Mouse (Mus musculus) cortical plate, adult 2 months (tissue): ENCODE data around the gene Xylt1. TPM values are rescaled to one million over a fixed set of nuclear protein-coding genes. Genes with fewer than 3 reads are reported as not detected.

Source experiments
- H3K27ac ChIP-seq: fragments of 200-500 bp; 2 replicates; pipeline ENCODE4 v1.5.1; 2012; ENCODE audit warnings: low read length, control low read depth, inconsistent platforms; ENCODE audit not compliant: insufficient read depth
- H3K4me1 ChIP-seq: fragments of 200-500 bp; 2 replicates; pipeline ENCODE4 v1.6.1; 2011; ENCODE audit warnings: low read length; ENCODE audit not compliant: control insufficient read depth, insufficient read depth
- H3K4me3 ChIP-seq: fragments of 200-500 bp; 2 replicates; pipeline ENCODE4 v1.5.1; 2011; ENCODE audit warnings: mild to moderate bottlenecking, low read length, control low read depth; ENCODE audit not compliant: insufficient read depth
- CTCF ChIP-seq: fragments of 200-500 bp; IDR thresholded peaks from 2 replicates; pipeline ENCODE4 v1.5.1; 2011; ENCODE audit warnings: mild to moderate bottlenecking, control low read depth, low read length; ENCODE audit not compliant: insufficient read depth; ENCODE audit errors: extremely low read depth
- POLR2A ChIP-seq: fragments of 200-500 bp; IDR thresholded peaks from 2 replicates; pipeline ENCODE4 v1.6.1; 2011; ENCODE audit warnings: mild to moderate bottlenecking, low read length, control low read depth; ENCODE audit not compliant: insufficient read depth; ENCODE audit errors: extremely low read depth
- polyA plus RNA-seq: library from polyadenylated mRNA; depleted of rRNA; stranded (reverse); fragments of >200 nt; gene quantifications from 2 replicates; pipeline ENCODE4 v1.2.3, GENCODE M21; 2012

The Xylt1 gene
- polyA plus RNA-seq, 1 experiment, result 18.4 TPM

DNA sequence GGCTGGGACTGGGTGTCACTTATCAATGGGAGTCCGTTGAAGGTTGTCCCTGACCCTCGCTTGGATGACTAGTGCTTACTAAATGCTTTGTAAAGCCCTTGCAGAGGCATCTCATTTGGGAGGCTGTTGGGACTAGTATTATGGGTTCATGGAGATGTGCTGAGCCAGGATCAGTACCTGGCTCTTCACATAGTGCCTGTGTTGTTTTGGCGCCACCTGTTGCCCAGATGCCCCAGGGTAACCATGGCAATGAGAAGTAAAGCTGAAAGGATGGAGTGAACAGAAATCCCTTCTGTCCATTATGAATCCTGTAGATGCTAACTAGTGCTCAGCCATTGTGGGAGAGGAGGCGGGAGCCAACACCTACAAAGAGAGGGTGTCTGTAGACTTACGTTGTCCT is 249.9 kb downstream of the Xylt1 start:
- TF ChIP-seq CTCF (peak; percentile 44), POLR2A (no peak)
- Histone ChIP-seq H3K4me3 (no peak overlapping the region), H3K27ac (no peak overlapping the region), H3K4me1 (no peaks in the 10 kb centered on the region; the same call in 1 of the 2 replicates)

DNA sequence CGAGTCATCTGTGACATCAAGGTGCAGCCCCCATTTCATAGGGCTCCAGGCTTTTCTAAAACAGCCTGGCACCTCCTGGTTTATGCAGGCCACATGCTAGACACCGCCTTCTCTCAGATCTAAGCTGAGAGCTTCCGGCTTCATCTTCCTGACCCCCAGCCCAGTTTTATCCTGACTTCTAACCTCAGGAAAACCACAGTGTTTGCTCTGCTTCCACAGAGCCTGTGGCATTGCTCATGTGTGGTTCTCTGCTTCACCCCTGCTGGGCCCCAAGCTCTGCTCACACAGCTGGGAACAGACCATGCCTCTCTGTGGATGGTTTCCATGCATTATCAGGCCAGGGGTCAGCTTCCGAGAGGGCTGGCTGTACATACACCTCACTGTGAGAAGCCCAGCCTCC is 254.8 kb downstream of the Xylt1 start:
- Histone ChIP-seq H3K27ac (no peak overlapping the region), H3K4me3 (no peak overlapping the region), H3K4me1 (no peaks in the 10 kb centered on the region; the same call in 1 of the 2 replicates)
- no peak for TF ChIP-seq CTCF
- no peak for TF ChIP-seq POLR2A

DNA sequence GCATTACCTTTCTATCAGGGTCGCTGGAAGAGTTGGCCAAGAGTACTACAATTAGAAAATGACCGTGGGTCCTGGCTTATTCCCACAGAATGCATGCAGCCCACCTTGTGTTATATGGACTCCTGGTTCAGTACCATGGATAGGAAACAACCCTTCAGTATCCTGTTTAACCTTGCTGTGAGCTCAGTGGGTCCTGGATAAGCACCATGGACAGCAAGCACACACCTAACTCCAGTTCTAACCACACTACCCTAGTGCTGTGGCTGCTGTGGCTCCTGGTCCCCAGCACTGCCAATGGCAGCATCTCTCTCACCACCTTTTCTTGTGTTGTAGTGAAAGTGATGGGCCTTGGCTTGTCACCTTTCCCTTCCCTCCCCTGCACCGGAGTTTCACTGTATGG is 255.9 kb downstream of the Xylt1 start:
- H3K4me1 ChIP-seq, result peaks cover 2% of the 10 kb centered on the region; the same call in 1 of the 2 replicates
- no peak overlapping the region for H3K27ac ChIP-seq
- no peak for TF ChIP-seq CTCF
- no peak for TF ChIP-seq POLR2A
- no peak overlapping the region for H3K4me3 ChIP-seq

DNA sequence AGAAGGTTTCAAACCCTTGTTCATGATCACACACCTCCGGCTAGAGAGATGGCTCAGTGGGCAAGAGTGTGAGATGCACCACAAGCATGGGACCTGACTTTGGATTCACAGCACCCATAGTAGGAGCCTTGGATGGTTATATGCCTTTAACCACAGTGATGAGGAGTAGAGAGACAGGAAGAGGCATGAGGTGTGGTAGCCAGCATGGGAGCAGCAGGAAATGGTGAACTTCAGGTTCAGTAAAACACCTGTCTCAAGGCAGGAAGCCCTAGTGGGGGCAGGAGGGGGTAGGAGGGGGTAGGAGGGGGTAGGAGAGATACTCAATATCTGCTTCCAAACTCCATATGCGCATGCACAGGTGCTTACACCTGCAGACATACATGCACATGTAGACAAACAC is 257.2 kb downstream of the Xylt1 start:
- TF ChIP-seq CTCF (no peak), POLR2A (no peak)
- H3K4me1 ChIP-seq, result peaks cover 2% of the 10 kb centered on the region; the same call in 1 of the 2 replicates
- no peak overlapping the region for H3K27ac ChIP-seq
- H3K4me3 ChIP-seq, result no peak overlapping the region

DNA sequence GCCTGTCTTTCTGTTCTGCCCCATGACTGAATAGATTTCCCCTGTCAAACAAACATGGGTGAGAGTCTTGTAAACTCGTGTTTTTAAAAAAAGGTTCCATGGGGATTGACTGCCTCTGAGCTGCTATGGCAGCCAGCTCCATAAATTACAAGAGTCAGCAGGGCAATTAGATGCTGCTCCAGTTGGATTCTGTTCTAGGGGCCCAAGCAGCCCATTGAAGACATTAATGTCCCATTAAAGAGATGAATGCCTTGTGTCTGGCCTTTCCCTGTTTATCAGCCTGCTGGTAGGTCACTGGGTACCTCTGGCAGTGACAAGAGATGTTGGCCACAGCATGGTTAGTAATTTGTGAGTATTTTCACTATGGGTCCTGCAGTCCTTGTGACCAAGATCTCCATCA is 271.9 kb downstream of the Xylt1 start:
- TF ChIP-seq CTCF (no peak), POLR2A (no peak)
- Histone ChIP-seq H3K4me3 (no peak overlapping the region), H3K4me1 (peaks cover 7% of the 10 kb centered on the region), H3K27ac (no peak overlapping the region)

DNA sequence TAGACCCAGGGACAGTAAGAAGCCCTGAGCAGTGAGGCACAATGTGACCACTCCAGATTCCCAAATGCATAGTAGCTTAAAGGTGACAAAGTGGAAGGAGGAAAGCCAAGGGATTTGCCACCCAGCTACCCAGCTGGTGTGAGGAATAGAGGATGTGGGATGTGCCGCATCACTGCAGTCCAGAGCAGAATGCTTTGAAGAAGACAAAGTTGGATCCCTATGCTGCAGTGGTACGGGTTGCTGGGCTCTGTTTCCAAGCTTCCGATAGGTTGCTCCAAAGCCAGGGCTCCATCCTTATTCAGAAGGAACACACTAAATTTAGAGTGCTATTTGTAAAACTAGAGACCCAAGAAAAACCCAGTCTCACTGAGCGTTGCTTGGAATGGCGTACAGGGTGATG is 275.0 kb downstream of the Xylt1 start:
- Histone ChIP-seq H3K4me3 (no peak overlapping the region), H3K27ac (0 out of 2 replicates have a peak overlapping the region, but pooled peaks have one; percentile 8)
- TF ChIP-seq CTCF (no peak), POLR2A (no peak)

DNA sequence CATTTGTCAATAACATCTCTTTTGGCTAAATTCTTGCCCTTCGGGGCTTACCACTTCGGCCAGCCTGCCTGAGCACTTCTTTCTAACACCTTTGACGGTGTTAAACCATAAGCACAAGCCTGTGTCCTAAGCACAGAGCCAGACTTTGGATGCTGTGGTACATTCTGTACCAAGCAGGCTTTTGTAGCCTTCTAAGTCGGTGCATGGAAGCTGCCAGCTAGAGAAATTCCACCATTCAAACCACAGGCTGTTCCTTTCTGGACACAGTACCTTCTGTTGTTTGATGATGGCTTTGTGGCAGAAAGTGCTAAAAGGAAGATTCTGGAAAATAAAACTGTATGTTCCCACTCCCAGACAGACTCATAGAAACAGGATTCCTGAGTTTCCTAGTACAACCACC is 277.4 kb downstream of the Xylt1 start:
- H3K4me3 ChIP-seq, result no peak overlapping the region
- H3K27ac ChIP-seq, result no peak overlapping the region; the same call in 1 of the 2 replicates
- no peak for TF ChIP-seq POLR2A
- no peak for TF ChIP-seq CTCF
- peaks cover 12% of the 10 kb centered on the region for H3K4me1 ChIP-seq

More for the DNA sequence above, 275.0 kb downstream of the Xylt1 start:
- peaks cover 12% of the 10 kb centered on the region for H3K4me1 ChIP-seq

DNA sequence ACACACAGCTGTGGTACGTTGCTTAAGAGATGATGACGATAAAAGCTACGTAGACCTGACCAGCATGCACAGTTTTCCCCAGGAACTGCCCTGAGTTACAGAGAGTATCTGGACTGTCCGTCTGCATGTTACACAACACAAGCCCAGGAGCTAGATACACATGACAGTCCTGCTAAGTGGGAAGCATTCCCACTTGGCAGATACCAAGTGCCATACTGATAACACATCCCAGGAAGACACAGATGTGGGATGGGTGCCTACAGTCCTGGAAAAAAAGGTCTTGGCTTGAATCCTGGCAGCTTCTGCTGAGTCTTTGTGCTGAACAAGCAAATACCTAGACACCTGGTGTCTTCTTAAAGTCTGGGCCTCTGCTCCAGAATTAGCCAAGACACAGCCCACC is 278.0 kb downstream of the Xylt1 start:
- TF ChIP-seq POLR2A (no peak), CTCF (no peak)
- Histone ChIP-seq H3K4me3 (no peak overlapping the region), H3K4me1 (peaks cover 12% of the 10 kb centered on the region), H3K27ac (peak overlapping the region; percentile 40; the same call in 1 of the 2 replicates)

DNA sequence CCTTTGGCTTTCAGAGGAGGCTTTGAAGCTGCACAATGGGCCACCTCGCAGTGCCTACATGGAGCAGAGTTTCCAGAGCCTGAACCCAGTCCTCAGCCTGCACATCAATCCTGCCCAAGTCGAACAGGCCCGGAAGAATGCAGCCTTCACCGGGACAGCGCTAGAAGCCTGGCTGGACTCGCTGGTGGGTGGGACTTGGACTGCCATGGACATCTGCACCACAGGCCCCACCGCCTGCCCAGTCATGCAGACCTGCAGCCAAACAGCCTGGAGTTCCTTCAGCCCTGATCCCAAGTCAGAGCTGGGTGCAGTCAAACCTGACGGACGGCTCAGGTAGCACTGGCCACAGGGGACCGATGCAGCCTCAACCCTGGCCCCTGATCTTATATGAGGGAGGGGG is 286.5 kb downstream of the Xylt1 start:
- Histone ChIP-seq H3K4me1 (peaks cover 4% of the 10 kb centered on the region), H3K4me3 (no peak overlapping the region), H3K27ac (no peak overlapping the region)
- TF ChIP-seq CTCF, result no peak
- no peak for TF ChIP-seq POLR2A

DNA sequence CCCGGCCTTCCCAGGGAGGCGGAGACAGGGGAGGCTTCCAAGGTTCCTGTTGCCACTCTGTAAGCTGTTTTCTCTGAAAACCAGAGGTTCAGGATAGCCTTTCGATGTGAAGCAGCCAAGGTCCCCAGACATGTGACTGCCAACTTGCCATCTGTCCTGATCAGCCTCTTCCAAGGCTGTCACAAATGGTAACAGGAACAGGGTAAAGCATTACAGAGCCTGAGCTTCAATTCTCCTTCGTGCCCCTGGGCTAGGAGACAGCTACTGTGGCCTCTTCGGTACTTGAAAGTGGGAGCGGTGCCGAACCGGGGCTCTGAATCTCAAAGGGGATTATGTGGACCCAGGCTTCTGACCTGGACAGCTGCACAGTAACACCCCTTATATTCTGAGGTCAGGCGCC is 287.4 kb downstream of the Xylt1 start:
- H3K4me3 ChIP-seq, result no peak overlapping the region
- TF ChIP-seq CTCF (no peak), POLR2A (no peak)
- no peak overlapping the region for H3K27ac ChIP-seq
- H3K4me1 ChIP-seq, result peaks cover 4% of the 10 kb centered on the region

DNA sequence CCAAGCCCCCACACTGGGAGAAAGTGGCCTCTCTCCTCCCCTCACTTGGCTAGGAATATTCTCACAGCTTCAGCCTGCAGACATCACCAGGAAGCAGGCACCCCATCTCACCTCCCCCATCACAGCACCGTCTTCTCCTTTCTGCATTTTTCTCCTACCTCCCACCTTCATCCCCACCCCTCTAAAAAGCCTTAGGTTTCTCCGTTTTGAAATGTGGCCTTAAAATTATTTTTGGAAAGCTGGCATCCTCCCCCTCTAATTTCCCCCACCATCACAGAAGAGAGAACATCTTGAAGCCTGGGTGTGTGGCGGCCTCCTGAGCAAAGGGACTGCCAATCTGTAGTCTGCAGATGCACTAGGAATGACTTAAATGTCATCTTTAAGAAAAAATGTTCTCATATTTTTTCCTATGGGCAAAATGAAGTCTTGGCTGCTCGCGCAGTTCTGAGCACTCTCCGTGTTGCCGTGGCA is 291.4 kb downstream of the Xylt1 start:
- no peak overlapping the region for H3K4me3 ChIP-seq
- TF ChIP-seq CTCF (no peak), POLR2A (no peak)
- peak overlapping the region; percentile 86 for H3K27ac ChIP-seq
- peaks cover 4% of the 10 kb centered on the region for H3K4me1 ChIP-seq
